Comparison of ENCODE assay signal across 7 mouse cellular contexts in genomic region chr7:100930619-100931315, GRCm38 (mm10). TPM values are rescaled to one million over a fixed set of nuclear protein-coding genes. Genes with fewer than 3 reads are reported as not detected.
DNase-seq lines count a peak whose midpoint lies in the region; ATAC-seq and TF ChIP-seq lines count a peak whose summit lies in the region.

No protein-coding gene starts in this region.

- peaks cover 12% of the 10 kb centered on the region; the same call in 1 of the 2 replicates for H3K36me3 ChIP-seq in kidney, embryonic 14.5 days (ENCODE audit: control insufficient read depth, insufficient read depth, low read length)

- H3K4me2 ChIP-seq in kidney, embryonic 14.5 days (replicated peaks; ENCODE audit: low read depth, low read length) = peak overlapping the region; percentile 95

- peak overlapping the region; percentile 4; the same call in 1 of the 2 replicates for H3K4me3 ChIP-seq in bone marrow macrophage, adult 2 months (ENCODE audit: insufficient read depth, low read length)
- peak overlapping the region; percentile 87 for H3K4me3 ChIP-seq in kidney, embryonic 14.5 days (ENCODE audit: low read length)

- no peak for ATAC-seq in kidney, embryonic 14.5 days (ENCODE audit: low FRiP score, low TSS enrichment)

- no peaks in the 10 kb centered on the region for H3K27me3 ChIP-seq in kidney, embryonic 14.5 days (ENCODE audit: control insufficient read depth, insufficient read depth, low read length)

- H3K4me1 ChIP-seq in bone marrow macrophage, adult 2 months (ENCODE audit: control insufficient read depth, insufficient read depth, low read length) = no peaks in the 10 kb centered on the region
- peaks cover 51% of the 10 kb centered on the region for H3K4me1 ChIP-seq in kidney, embryonic 14.5 days (ENCODE audit: control insufficient read depth, insufficient read depth, low read length)

- no peak overlapping the region for H3K27ac ChIP-seq in bone marrow macrophage, adult 2 months (ENCODE audit: insufficient read depth, low read depth, low read length)
- peak overlapping the region; percentile 100 for H3K27ac ChIP-seq in kidney, embryonic 14.5 days (ENCODE audit: low read depth, low read length)

- H3K9ac ChIP-seq in kidney, embryonic 14.5 days (ENCODE audit: low read depth, low read length) = peak overlapping the region; percentile 95

- no peak for TF ChIP-seq POLR2A in bone marrow macrophage, adult 2 months (IDR thresholded peaks at IDR 0.05; ENCODE audit: borderline replicate concordance, low read depth, low read length)

- 3% methylated on average over 50 of the region's 53 CpGs for WGBS in kidney, embryonic 14.5 days

- DNase-seq in Muller cell, postnatal 12 days (ENCODE audit: inconsistent ontology term) = peak; percentile 98
- peak; percentile 62 to 68 for DNase-seq in heart, adult 9 months (ENCODE audit: low spot score in 2 of 2)
- DNase-seq in lung, postnatal 14 days = peak; percentile 81
- DNase-seq in testis, postnatal 10 days (ENCODE audit: low spot score) = peak; percentile 74
- DNase-seq in layer of hippocampus, postnatal 10 days (ENCODE audit: low spot score in 2 of 2) = no peak

- no peaks in the 10 kb centered on the region for H3K9me3 ChIP-seq in kidney, embryonic 14.5 days (ENCODE audit: control insufficient read depth, low read length)

- no peak for TF ChIP-seq CTCF in bone marrow macrophage, adult 2 months (IDR thresholded peaks at IDR 0.05; ENCODE audit: low read depth, low read length)

RNA-seq across cellular contexts. Expression of gene Arhgef17, which starts 1.1 kb away (rescaled TPM):
- 0.36 and 0.52 TPM in 2 replicates for polyA plus RNA-seq in bone marrow macrophage, adult 2 months (2012; ENCODE audit: insufficient read depth, insufficient read length, missing spikeins)
- 11.6 and 15.5 TPM in 2 replicates for polyA plus RNA-seq in kidney, embryonic 14.5 days (2014; fragmentation: Nextera tagmentation; extraction: Ambion mirVana)
- total RNA-seq in layer of hippocampus, postnatal 10 days (2021) = 10 to 100 TPM; 76.5 to 81.6 TPM

RNA-seq across cellular contexts. Expression of gene P2ry6, which starts 43.7 kb away (rescaled TPM):
- polyA plus RNA-seq in bone marrow macrophage, adult 2 months (2012; ENCODE audit: insufficient read depth, insufficient read length, missing spikeins) = 387 and 402 TPM in 2 replicates
- polyA plus RNA-seq in kidney, embryonic 14.5 days (2014; fragmentation: Nextera tagmentation; extraction: Ambion mirVana) = 3.6 and 4.4 TPM in 2 replicates
- total RNA-seq in layer of hippocampus, postnatal 10 days (2021) = 1 to 10 TPM; 4.0 TPM

Comparison
In these comparisons a context has a peak if more than half of its experiments do, and no peak if none do; other contexts are left out.
1. DNase-seq: peak in Muller cell, postnatal 12 days (single experiment), heart, adult 9 months (2 of 2), lung, postnatal 14 days (single experiment) and testis, postnatal 10 days (single experiment); none in layer of hippocampus, postnatal 10 days (0 of 2).
2. RNA of gene P2ry6, which starts 43.7 kb away (polyA plus RNA-seq): 387 to 402 TPM in bone marrow macrophage, adult 2 months; 3.6 to 4.4 TPM in kidney, embryonic 14.5 days; every median in the first group is over 10 times any median in the second.